Mouse (Mus musculus) olfactory bulb, adult 2 months (tissue): Measurements from ENCODE around the gene Gpr18.

Source experiments
- CTCF ChIP-seq: fragments of 200-500 bp; IDR thresholded peaks from 2 replicates; pipeline ENCODE4 v1.5.1; 2012; ENCODE audit warnings: low read depth, mild to moderate bottlenecking, low read length, moderate library complexity; ENCODE audit not compliant: insufficient read depth
- POLR2A ChIP-seq: fragments of 200-500 bp; IDR thresholded peaks from 2 replicates; pipeline ENCODE4 v1.6.1; 2012; ENCODE audit warnings: mild to moderate bottlenecking, low read depth, low read length, moderate library complexity; ENCODE audit not compliant: insufficient read depth

GRCm38 (mm10) chr14:121878176-121878858, 37.3 kb downstream of the Gpr18 start, which contains the start of gene Ubac2:
- TF ChIP-seq CTCF (no peak), POLR2A (peak; percentile 50)
